Mouse (Mus musculus): ENCODE results near the gene Crx.

Gene Crx

DNA sequence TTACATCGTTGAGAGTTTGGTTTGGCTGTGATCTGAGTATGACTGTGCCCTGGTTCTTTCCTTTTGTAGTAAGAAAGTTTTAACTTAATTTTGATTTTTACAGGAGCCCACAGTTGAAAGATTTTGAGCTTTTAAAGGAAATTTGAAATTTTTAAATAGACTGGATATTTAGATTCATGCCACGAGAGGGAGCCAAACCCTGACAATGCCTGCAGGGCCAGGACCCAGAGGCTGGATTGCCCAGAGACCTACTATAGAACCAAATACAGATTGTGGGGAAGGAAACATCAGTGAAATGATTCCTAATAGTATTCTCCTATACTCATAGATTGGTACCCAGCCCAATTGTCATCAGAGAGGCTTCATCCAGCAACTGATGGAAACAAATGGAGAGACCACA lies 20.1 kb downstream of the Crx start:
- peak; percentile 5 for DNase-seq (ENCODE audit: low read depth, low spot score)

DNA sequence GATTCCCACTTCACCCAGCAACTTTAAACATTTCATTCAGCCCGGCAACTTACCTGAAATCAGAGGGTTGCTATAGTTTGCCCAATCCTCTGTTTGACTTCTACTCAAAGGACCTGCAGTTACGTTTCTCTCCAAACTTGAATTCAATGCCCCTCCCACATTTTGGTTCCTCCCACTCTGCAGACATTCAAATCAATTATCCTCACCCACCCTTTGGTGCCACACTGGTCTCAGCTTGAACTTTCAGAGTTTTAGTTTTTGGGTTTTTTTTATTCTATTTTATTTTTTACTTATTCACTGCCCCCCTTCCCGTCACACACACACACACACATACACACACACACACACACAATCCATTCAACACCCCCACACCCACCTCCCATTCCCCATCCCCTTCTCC lies 40.2 kb downstream of the Crx start, which contains the start of gene Obox6:
Gene Obox6, minus strand, starts transcription at position 101 of the 400 bp plus-strand sequence.
- DNase-seq (ENCODE audit: low read depth, low spot score): no peak
